Mouse (Mus musculus) megakaryocyte, adult 5-6 weeks (primary cell): ENCODE results near the gene Arhgap5. TPM values are rescaled to one million over a fixed set of nuclear protein-coding genes. Genes with fewer than 3 reads are reported as not detected.

Experiments
- ATAC-seq: 2 replicates; pipeline ENCODE4 v1.8.0; 2016; ENCODE audit warnings: mild to moderate bottlenecking, inconsistent platforms; ENCODE audit not compliant: poor library complexity, severe bottlenecking
- total RNA-seq, 2 experiments: library from RNA; stranded (forward) in 1 of 2; stranded (reverse) in 1 of 2; fragments of 153-499, 151-499 nt in 1 of 2; fragments of 221-1000, 200-1000 nt in 1 of 2; gene quantifications; 2 replicates each; pipeline versions ENCODE4 v1.2.3 to v1.2.4; 2015 to 2017

Arhgap5 gene
- total RNA-seq, 2 experiments from 2014 or later: 12.8 to 14.8 TPM

GRCm38 (mm10) chr12:52619644-52620043 lies 115.9 kb downstream of the Arhgap5 start:
- no peak for ATAC-seq

Other genes starting within 250 kb of the Arhgap5 start
- gene Akap6, start 195.4 kb downstream of the Arhgap5 start, total RNA-seq (2015): not detected in 2 replicates
- not detected in 2 replicates for gene Akap6, start 195.4 kb downstream of the Arhgap5 start, total RNA-seq (2017)